Mouse (Mus musculus) lung, postnatal 0 days (tissue): ENCODE measurements around the gene Ier2.
A peak's percentile ranks its signal among the peaks of the same experiment; 100 is the strongest.

Experiments
- CTCF ChIP-seq: IDR thresholded peaks from 2 replicates; pipeline ENCODE4 v1.5.1; 2016; ENCODE audit warnings: antibody characterized with exemption, mild to moderate bottlenecking
- EP300 ChIP-seq: IDR thresholded peaks from 2 replicates; pipeline ENCODE4 v1.6.1; 2016; ENCODE audit warnings: antibody characterized with exemption, mild to moderate bottlenecking, control low read depth

DNA sequence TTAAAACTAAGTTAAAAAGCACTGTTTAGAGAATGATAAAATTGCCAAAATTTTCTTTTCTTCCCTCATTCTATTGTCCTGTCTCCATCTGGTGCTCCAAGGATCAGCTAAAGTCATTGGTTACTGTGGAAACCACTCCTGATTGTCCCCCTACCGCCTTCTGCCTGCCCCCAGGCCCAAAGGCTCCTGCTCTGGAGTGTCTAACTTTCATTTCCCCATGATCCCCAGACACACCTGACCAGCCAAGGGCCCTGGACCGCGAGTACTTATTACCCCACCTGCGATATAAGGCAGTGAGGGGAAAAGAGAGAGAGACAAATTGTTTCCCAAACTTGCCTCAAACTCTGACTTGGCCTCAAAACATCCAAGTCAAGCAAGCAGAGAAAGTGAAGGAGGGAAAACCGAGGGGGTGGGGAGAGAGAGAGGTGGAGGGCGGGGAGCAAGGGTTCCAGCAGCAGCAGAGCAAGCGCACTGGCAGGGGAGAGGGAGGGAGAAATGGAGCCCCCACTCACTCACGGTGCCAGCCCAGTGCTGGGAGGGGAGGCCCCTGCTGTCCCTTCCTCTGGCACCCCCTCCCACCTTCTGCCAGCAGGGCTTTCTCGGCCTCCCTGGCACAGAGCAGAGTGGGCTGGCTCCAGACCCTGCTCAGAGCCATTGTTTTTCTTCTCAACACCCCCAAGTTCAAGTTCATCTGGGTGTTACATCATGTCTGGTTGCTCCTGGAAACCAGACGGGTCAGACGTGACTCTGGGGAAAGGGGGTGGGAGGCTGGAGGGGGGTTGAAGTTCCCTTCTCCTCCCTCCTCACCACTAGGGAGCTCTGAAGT lies 49.5 kb upstream of the Ier2 start:
- TF ChIP-seq CTCF = no peak
- TF ChIP-seq EP300 = peak; percentile 38; the same call in 1 of the 2 replicates
